Mouse (Mus musculus): ENCODE measurements at regions not wholly inside any gene's neighbourhood (a gene's known extent, or its start where the extent isn't known, plus 50 kb on each side); places are given as distances from the start of the nearest gene placed in this dataset.

- TF ChIP-seq POLR2A (IDR thresholded peaks at IDR 0.05; ENCODE audit: insufficient read depth, low read depth, low read length) = no peak
- TF ChIP-seq CTCF (IDR thresholded peaks at IDR 0.05) = no peak
- no peak for TF ChIP-seq EP300 (IDR thresholded peaks at IDR 0.05; ENCODE audit: insufficient read depth, low read depth, low read length)
Measured at GRCm38 (mm10) chr13:84346569-84346968, 124.5 kb downstream of the Tmem161b start.
